Mouse (Mus musculus): ENCODE measurements around the gene Map2k6. TPM values are rescaled to one million over a fixed set of nuclear protein-coding genes. Genes with fewer than 3 reads are reported as not detected.

The Map2k6 gene
- polyA plus RNA-seq, 1 experiment, result 2.9 TPM

DNA sequence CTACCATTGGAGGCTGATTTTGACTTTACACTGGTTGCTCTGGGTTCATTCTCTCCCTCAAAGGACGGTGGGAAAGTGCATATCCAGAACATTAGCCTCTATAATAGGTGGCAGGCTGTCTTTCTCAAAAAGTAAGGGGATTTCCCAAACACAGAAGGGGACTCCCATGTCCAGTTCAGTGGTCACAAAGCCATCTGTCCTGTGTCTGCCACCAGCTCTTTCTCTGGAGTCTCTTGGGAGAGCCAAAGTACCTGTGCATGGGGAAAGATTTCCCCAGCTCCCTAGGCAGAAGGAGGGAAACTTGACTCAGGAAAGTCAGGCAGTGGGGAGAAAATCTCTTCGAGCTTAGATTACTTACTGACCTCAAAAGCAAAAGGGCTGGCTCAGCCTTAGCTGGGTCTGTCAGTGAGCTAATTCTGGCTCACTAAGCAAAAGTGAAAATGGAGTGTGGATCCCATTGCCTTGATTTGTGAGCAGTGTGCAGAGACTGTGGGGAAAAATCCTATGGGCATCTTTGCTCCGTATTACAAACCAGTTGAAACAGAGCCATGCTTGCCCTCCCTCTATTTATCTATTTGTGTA is 31.0 kb downstream of the Map2k6 start:
- no peak overlapping the region for H3ac ChIP-seq (ENCODE audit: control insufficient read depth, insufficient read length)
- no peaks in the 10 kb centered on the region for H3K36me3 ChIP-seq (ENCODE audit: control insufficient read depth, insufficient read depth)
- no peak overlapping the region for H3K4me2 ChIP-seq (ENCODE audit: low read depth)
- no peak overlapping the region for H3K4me3 ChIP-seq
- TF ChIP-seq CEBPB (IDR thresholded peaks at IDR 0.05; ENCODE audit: insufficient read depth, poor library complexity, severe bottlenecking) (no peak), USF1 (IDR thresholded peaks at IDR 0.05; ENCODE audit: low read depth) (no peak), MYOD1 (IDR thresholded peaks at IDR 0.05; ENCODE audit: control insufficient read depth in 1 of 3, insufficient read length in 2 of 3, low read depth in 2 of 3) (no peak), POLR2A (IDR thresholded peaks at IDR 0.05; ENCODE audit: insufficient read length, low read depth) (no peak), REST (IDR thresholded peaks at IDR 0.05; ENCODE audit: insufficient read depth, insufficient read length) (no peak), MAX (IDR thresholded peaks at IDR 0.05; ENCODE audit: low read depth) (no peak), MYOG (IDR thresholded peaks at IDR 0.05; ENCODE audit: control insufficient read depth in 1 of 3, insufficient read depth in 1 of 3, insufficient read length in 2 of 3, low read depth in 2 of 3) (no peak), POLR2AphosphoS2 (IDR thresholded peaks at IDR 0.05; ENCODE audit: insufficient read length, low read depth) (no peak), E2F4 (IDR thresholded peaks at IDR 0.05; ENCODE audit: insufficient read depth) (no peak), TCF12 (IDR thresholded peaks at IDR 0.05; ENCODE audit: insufficient read depth, poor library complexity, severe bottlenecking) (no peak), SRF (IDR thresholded peaks at IDR 0.05; ENCODE audit: control insufficient read depth, insufficient read length, low read depth) (no peak), TCF3 (IDR thresholded peaks at IDR 0.05; ENCODE audit: insufficient read length, low read depth) (no peak)
- no peaks in the 10 kb centered on the region for H3K79me2 ChIP-seq (ENCODE audit: control insufficient read depth, insufficient read depth)
- no peaks in the 10 kb centered on the region for H3K27me3 ChIP-seq (ENCODE audit: control insufficient read depth, insufficient read depth, insufficient read length)

DNA sequence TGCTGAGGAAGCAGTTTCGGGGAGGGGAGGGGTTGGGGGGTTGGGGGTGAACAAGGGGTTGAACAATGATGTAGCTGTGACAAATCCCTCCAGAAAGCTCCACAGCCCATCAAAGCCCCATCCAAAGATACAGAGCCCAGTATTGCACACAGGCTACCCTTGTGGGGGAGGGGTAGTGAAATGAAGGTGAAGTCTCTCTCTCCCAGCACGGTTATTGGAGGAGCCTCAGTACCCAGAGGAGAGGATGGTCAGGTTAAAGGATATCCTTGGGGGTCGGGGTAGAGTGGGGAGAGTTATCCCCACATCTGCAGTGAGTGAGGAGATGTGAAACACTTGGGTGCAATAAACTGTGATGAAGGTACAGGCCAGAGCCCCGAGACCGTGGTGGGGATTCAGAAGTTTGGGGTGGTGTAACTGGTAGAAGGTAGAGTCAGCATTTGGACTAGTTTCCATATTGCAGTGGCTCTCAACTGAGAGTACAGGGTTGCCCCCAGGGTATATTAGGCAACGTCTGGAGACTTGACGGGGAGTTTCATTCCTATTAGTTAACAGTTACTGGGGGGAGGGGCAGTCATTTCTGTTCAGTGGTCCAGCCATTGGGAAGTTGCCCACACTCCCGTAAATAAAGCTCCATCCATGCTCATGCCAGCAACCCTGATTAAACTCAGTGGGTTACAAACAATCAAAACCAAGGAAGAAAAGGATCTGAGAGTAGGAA is 37.1 kb downstream of the Map2k6 start:
- H3K36me3 ChIP-seq (ENCODE audit: control insufficient read depth, insufficient read depth), result no peaks in the 10 kb centered on the region
- H3K27me3 ChIP-seq (ENCODE audit: control insufficient read depth, insufficient read depth, insufficient read length), result no peaks in the 10 kb centered on the region
- no peak overlapping the region for H3ac ChIP-seq (ENCODE audit: control insufficient read depth, insufficient read length)
- no peak overlapping the region for H3K4me3 ChIP-seq
- H3K79me2 ChIP-seq (ENCODE audit: control insufficient read depth, insufficient read depth), result no peaks in the 10 kb centered on the region
- H3K4me2 ChIP-seq (ENCODE audit: low read depth), result no peak overlapping the region
- TF ChIP-seq CEBPB (IDR thresholded peaks at IDR 0.05; ENCODE audit: insufficient read depth, poor library complexity, severe bottlenecking) (no peak), TCF3 (IDR thresholded peaks at IDR 0.05; ENCODE audit: insufficient read length, low read depth) (no peak), E2F4 (IDR thresholded peaks at IDR 0.05; ENCODE audit: insufficient read depth) (no peak), TCF12 (IDR thresholded peaks at IDR 0.05; ENCODE audit: insufficient read depth, poor library complexity, severe bottlenecking) (no peak)

DNA sequence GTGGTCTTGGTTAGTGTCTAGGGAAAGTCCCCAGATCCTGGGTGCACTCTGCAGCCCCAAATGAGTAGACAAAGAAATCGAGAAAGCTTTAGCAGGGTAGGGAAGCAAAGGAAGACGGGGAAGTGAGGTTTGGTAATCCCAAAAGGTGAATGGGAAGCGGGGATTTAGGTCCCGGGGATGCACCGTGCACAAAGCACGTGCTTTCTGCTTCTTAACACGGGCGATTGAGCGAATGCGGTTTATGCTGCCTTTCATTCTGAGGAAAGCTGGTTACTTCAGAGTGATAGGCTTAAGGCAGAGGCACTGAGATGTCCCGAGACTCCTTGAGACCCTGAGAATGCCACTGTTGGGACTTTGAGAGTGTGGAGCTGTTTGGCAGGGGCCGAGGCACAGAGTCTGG is 38.1 kb downstream of the Map2k6 start:
- Histone ChIP-seq H3K36me3 (ENCODE audit: control insufficient read depth, insufficient read depth) (no peaks in the 10 kb centered on the region), H3K4me2 (ENCODE audit: low read depth) (no peak overlapping the region), H3K79me2 (ENCODE audit: control insufficient read depth, insufficient read depth) (no peaks in the 10 kb centered on the region), H3K4me3 (no peak overlapping the region), H3K27me3 (ENCODE audit: control insufficient read depth, insufficient read depth, insufficient read length) (no peaks in the 10 kb centered on the region), H3ac (ENCODE audit: control insufficient read depth, insufficient read length) (no peak overlapping the region)
- TF ChIP-seq MYOG (IDR thresholded peaks at IDR 0.05; ENCODE audit: control insufficient read depth in 1 of 3, insufficient read depth in 1 of 3, insufficient read length in 2 of 3, low read depth in 2 of 3) (no peak), CEBPB (IDR thresholded peaks at IDR 0.05; ENCODE audit: insufficient read depth, poor library complexity, severe bottlenecking) (no peak), POLR2A (IDR thresholded peaks at IDR 0.05; ENCODE audit: insufficient read length, low read depth) (no peak)

DNA sequence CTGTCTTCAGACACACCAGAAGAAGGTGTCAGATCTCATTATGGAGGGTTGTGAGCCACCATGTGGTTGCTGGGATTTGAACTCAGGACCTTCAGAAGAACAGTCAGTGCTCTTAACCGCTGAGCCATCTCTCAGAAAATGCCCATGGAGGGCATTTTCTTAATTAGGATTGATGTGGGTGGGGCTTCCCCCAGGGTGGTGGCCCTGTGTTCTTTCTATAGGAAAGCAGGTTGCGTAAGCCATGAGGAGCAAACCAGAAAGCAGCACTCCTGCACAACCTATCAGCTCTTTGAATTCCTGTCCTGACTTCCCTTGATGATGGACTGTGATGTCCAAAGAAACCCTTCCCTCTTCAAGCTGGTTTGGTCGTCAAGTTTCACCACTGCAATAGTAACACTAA is 39.2 kb downstream of the Map2k6 start:
- no peak overlapping the region for H3K4me3 ChIP-seq
- H3K27me3 ChIP-seq (ENCODE audit: control insufficient read depth, insufficient read depth, insufficient read length), result no peaks in the 10 kb centered on the region
- no peak overlapping the region for H3ac ChIP-seq (ENCODE audit: control insufficient read depth, insufficient read length)
- TF ChIP-seq MYOG (IDR thresholded peaks at IDR 0.05; ENCODE audit: control insufficient read depth in 1 of 3, insufficient read depth in 1 of 3, insufficient read length in 2 of 3, low read depth in 2 of 3) (no peak), CEBPB (IDR thresholded peaks at IDR 0.05; ENCODE audit: insufficient read depth, poor library complexity, severe bottlenecking) (0 out of 2 replicates have a peak, but pooled peaks have one; percentile 22), USF1 (IDR thresholded peaks at IDR 0.05; ENCODE audit: low read depth) (no peak)
- peak overlapping the region; percentile 43 for H3K4me2 ChIP-seq (ENCODE audit: low read depth)
- no peaks in the 10 kb centered on the region for H3K79me2 ChIP-seq (ENCODE audit: control insufficient read depth, insufficient read depth)
- no peaks in the 10 kb centered on the region for H3K36me3 ChIP-seq (ENCODE audit: control insufficient read depth, insufficient read depth)

DNA sequence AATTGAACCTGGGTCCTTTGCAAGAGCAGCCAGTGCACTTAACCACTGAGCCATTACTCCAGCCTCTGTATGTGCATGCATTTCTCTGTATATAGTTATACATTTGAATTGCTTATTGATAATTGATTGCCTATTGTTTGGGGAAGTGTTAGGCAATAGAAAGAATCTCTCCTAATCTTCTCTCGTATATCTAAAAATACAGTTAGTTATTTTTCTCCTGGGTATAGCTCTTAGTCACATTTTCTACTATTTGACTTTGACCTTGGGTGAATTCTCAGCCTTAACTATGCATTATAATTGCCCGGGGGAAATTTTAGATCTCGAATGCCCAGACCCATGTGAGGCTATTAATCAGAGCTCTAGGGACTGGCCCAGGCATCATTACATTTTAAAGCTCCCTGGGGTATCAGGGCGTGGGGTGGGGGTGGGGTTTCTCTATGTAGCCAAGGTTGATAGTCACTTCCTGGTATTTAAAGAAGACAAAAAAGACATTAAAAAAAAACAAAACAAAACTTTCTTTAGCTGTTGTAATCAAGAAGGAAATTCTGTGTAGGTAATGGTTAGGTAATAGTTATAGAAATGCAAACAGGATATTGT is 39.9 kb downstream of the Map2k6 start:
- peak overlapping the region; percentile 43 for H3K4me2 ChIP-seq (ENCODE audit: low read depth)
- no peak overlapping the region for H3K4me3 ChIP-seq
- H3ac ChIP-seq (ENCODE audit: control insufficient read depth, insufficient read length), result no peak overlapping the region
- TF ChIP-seq POLR2AphosphoS2 (IDR thresholded peaks at IDR 0.05; ENCODE audit: insufficient read length, low read depth) (no peak), MYOD1 (IDR thresholded peaks at IDR 0.05; ENCODE audit: control insufficient read depth in 1 of 3, insufficient read length in 2 of 3, low read depth in 2 of 3) (no peak), E2F4 (IDR thresholded peaks at IDR 0.05; ENCODE audit: insufficient read depth) (no peak), POLR2A (IDR thresholded peaks at IDR 0.05; ENCODE audit: insufficient read length, low read depth) (no peak)
- no peaks in the 10 kb centered on the region for H3K79me2 ChIP-seq (ENCODE audit: control insufficient read depth, insufficient read depth)
- H3K27me3 ChIP-seq (ENCODE audit: control insufficient read depth, insufficient read depth, insufficient read length), result no peaks in the 10 kb centered on the region
- no peaks in the 10 kb centered on the region for H3K36me3 ChIP-seq (ENCODE audit: control insufficient read depth, insufficient read depth)
